Mouse (Mus musculus) testis, postnatal 14 days (tissue): ENCODE data around the gene Bnipl.

Source experiments
- DNase-seq: peaks from one replicate; pipeline ENCODE4 v3.0.0; 2021; ENCODE audit warnings: low spot score

The Bnipl gene

GRCm38 (mm10) chr3:95237541-95238099 lies 13.4 kb downstream of the Bnipl start:
- DNase-seq, result no peak

- DNase-seq, result no peak
These were observed 15.3 kb downstream of the Bnipl start for GRCm38 (mm10) chr3:95235386-95236301.

- no peak for DNase-seq
These were observed 17.6 kb downstream of the Bnipl start for GRCm38 (mm10) chr3:95233303-95233980.

GRCm38 (mm10) chr3:95232771-95233170 lies 18.2 kb downstream of the Bnipl start:
- DNase-seq, result no peak

GRCm38 (mm10) chr3:95231298-95232221 lies 19.4 kb downstream of the Bnipl start, which contains the start of gene Mllt11:
Mllt11 (minus strand) TSS chr3:95232171.
- DNase-seq, result no peak

GRCm38 (mm10) chr3:95230495-95231297 lies 20.3 kb downstream of the Bnipl start:
- no peak for DNase-seq

- DNase-seq, result peak; percentile 32
These were observed 21.1 kb downstream of the Bnipl start for GRCm38 (mm10) chr3:95229781-95230494.

- DNase-seq, result peak; percentile 48
These were observed 21.9 kb downstream of the Bnipl start for GRCm38 (mm10) chr3:95228894-95229780.

- DNase-seq, result peak; percentile 84
These were observed 22.7 kb downstream of the Bnipl start, which contains the start of gene Cdc42se1 for GRCm38 (mm10) chr3:95228148-95228893. Cdc42se1 (plus strand) TSS chr3:95228732.

GRCm38 (mm10) chr3:95227214-95227613 lies 23.8 kb downstream of the Bnipl start:
- no peak for DNase-seq

- DNase-seq, result no peak
These were observed 26.7 kb downstream of the Bnipl start for GRCm38 (mm10) chr3:95224295-95224694.

GRCm38 (mm10) chr3:95223041-95223440 lies 28.0 kb downstream of the Bnipl start:
- DNase-seq, result no peak

- no peak for DNase-seq
These were observed 32.4 kb downstream of the Bnipl start for GRCm38 (mm10) chr3:95218466-95219137.

- peak; percentile 93 for DNase-seq
These were observed 33.5 kb downstream of the Bnipl start, which contains the start of gene Gabpb2 for GRCm38 (mm10) chr3:95217255-95218134. Gabpb2 (minus strand) TSS chr3:95217916.

- no peak for DNase-seq
These were observed 34.2 kb downstream of the Bnipl start for GRCm38 (mm10) chr3:95216655-95217254.

GRCm38 (mm10) chr3:95213609-95213975 lies 37.4 kb downstream of the Bnipl start:
- DNase-seq, result no peak
